Mouse (Mus musculus): ENCODE measurements around the gene Tspan3.

The Tspan3 gene

DNA sequence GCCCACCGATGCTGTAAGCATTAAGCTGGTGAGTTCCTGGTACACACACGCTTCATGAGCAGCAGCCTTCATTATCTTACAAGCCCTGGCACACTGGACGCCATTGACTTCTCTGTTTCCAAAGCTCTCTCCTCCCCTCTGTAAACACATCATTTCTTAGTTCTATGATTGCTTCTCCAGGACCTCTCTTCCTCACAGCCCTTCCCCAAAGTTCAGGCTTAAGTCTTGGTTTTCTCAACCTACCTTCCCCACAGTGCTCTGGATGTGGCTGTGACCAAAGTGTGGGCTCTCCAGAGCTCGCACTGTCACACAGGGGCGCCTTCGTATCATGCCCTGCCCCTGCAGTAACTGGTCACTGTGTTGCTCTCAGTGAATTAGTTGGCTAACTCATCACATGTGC, at the start of gene Tspan3:
Tspan3 (minus strand) TSS at position 101 of the 400 bp plus-strand sequence.
- DNase-seq = no peak

GRCm38 (mm10) chr9:56213451-56214291, 48.4 kb upstream of the Tspan3 start:
- DNase-seq = peak; percentile 74

- no peak for DNase-seq
Observed at GRCm38 (mm10) chr9:56208817-56209216, 43.5 kb upstream of the Tspan3 start.

DNA sequence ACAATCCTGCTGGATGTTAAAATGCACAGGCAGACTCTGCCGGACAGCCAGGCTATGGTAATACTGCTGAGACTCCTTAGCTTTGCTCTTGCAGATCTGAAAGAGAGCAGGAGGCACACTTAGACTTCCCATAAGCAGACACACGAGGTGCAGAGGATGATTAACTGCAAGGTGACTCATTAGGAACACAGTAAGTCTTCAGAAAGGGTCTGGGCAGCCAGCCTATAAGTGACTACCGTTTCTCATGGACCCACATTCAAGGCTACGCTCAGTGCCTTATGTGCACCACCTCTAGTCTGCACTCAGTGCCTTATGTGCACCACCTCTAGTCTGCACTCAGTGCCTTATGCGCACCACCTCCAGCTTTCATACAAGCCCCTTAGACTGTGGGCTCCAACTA, 42.2 kb upstream of the Tspan3 start:
- no peak for DNase-seq

- no peak for DNase-seq
Observed at GRCm38 (mm10) chr9:56207083-56207482, 41.8 kb upstream of the Tspan3 start.

GRCm38 (mm10) chr9:56205336-56205735, 40.1 kb upstream of the Tspan3 start:
- DNase-seq = no peak

- no peak for DNase-seq
Observed at GRCm38 (mm10) chr9:56204316-56204715, 39.0 kb upstream of the Tspan3 start.

DNA sequence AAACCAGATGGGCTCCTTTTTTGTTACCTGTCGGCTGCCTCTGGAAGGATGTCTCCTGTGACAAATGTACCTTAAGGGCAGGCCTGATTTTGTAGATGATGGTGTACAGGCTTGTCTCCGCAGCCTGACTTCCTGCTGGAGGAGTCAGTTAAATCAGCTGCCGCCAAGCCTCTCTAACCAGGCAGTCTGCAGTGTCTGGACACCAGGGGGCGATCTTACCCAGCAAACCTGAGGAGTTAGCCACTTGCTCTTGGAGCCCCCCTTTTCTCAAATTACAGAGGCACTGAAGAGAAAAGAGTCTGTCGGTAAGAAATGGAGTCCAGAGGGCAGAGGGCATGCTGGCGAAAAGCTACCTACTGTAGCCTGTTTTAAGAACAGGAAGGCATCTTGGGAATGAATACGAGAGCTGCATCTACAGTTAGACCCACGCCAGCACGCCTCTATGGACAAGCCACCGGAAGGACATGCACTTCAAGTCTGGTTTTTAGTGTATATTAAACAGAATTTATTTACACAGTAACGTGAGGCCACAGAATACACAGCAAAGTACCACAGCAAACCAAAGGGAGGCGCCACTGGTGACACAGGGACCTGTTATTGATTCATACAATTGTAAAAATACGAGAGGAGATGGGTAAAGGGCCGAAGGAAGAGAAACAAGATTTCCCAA, 35.5 kb upstream of the Tspan3 start:
- peak; percentile 91 for DNase-seq

- DNase-seq = no peak
Observed at GRCm38 (mm10) chr9:56200200-56200599, 34.9 kb upstream of the Tspan3 start.

GRCm38 (mm10) chr9:56196921-56197320, 31.6 kb upstream of the Tspan3 start:
- no peak for DNase-seq

DNA sequence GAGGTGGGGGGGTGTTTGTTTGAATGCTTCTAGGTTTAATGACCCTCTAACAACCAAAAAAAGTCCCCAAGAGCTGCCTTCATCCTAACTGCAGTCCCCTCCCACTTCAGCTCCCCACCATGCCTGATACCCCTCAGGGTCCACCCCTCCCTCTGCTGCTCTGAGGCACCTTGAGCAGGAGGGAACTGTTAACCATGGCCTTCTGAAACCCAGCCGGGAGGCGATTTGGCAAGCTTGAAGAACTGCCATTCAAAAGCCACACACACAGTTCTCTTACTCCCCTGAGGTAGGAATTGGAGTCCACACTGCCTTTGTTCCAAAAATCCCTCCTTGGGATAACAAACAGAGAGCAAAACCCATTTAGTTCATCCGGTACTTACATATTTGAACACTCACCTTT, 29.9 kb upstream of the Tspan3 start:
- DNase-seq = no peak

DNA sequence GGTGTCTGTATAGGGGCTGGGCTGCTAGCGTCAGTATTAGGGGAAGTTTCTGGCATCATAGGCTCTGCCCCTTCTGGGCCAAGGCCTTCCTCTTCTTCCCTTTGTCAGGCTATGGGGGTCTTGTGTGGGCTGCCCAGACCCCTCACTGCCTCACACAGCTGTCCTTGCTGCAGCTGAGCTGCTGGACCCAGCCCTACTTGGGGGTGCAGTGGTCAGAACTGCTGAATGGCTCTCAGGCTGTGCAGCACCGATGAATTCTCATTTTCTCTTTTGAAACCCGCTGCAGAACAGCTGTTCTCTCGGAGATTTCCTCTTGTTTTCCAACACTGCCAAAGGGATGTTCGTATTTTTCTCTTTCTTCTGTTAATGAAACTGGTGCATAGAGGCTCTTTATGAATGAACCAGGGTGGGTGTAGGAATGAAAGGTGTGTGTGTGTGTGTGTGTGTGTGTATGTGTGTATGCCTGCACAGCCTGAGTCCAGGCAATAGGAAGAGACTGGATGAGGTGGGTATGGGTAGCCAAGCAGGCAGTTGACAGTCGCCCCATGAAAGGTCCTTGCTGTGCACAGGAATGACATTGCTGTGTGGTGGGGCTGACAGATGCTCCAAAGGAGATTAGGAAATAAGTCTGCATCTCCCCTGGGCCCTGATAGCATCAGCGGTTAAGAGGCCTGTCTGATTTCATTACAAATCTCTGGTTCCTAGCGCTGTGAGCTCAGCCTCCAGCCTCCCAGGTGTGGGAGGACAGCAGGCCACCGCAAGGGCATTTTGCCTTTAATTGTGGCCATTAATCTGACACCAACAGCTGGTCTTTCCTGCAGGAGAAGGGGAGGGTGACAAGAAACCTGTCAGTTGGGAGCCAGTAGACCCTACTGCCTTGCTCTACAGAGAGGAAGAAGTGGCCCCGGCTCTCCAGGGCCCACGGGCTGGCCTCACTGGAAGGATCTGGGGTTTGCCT, 26.5 kb upstream of the Tspan3 start:
- no peak for DNase-seq

DNA sequence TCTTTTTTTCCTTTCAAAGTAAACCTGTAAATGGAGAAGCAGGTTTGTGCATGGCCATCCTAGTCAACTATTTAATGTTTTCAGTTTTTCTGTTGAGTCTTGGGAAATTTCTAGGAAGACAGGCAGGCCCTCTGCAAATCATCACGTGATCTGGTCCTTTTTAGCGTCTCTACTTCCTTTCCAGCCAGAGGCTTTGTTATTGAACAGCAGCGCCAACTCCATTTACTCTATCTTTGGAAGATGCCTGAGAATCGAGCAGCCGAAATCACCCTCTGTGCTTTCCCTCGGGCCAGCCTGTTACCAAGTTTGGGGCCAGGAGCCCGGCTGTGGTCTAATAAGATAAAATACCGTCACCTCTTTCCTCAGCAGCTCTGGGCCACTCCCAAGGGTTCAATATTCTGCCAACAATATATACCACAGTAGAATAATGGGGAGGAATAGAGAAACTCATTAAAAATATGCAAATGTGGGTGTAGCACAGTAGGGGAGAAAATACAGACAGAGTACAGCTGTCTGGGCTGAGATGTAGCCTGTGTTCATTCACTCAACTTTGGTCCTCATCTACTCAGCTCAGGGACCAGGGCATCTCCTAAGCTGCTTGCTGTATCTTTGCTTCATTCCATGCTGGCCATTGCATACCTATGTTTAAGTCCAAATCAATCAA, 15.0 kb upstream of the Tspan3 start:
- no peak for DNase-seq

DNA sequence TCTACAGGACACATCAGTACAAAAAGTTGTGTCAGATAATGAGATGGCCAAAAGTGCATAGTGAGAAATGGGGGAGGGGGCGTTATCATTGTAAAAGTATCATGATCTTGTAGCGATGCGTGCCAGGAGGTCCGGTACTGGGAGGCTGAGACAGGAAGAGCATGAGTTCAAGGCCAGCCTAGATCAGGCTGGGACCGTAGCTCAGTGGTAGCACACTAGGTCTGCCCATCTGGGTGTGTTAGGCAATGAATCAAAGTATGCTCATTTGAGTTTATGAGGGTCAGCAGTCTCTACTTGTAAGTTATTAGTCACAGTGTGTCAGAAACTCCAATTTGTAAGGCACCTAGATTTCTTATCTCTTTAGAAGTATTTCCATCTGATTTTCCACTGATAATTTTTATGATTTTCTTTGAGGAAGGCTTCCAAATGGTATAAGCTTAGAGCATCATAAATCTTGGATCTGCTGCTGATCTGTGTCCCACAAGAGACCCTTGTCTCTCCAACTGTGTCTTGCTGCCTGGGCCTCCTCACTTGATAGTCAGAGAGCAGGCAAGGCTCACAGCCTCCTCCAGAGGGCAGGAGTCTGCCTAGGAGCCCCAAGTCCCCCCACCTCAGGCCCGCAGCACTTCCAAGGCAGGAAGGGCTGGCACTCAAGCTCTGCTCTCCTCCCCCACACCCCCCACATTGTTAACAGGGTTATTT, 14.3 kb upstream of the Tspan3 start:
- DNase-seq = peak; percentile 56

GRCm38 (mm10) chr9:56177354-56177753, 12.1 kb upstream of the Tspan3 start:
- DNase-seq = no peak

DNA sequence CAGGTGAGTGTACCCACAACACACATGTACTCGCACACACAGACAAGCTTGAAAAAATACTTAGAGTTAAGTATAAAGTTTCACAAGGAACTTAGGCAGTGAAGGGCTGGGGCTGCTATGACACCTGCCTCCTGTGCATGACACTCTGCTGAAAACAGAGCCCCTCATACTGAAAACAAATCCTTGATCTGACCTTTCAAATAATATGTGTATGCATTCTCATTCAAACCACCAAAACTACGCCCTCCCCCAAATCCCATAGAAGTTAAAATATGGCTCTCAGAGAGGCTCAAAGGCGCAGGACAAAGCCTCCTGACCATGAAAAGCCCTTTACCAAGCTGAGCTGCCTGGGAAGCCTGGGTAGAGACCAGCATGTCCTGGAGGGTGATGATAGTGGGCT, 10.0 kb upstream of the Tspan3 start:
- no peak for DNase-seq

DNA sequence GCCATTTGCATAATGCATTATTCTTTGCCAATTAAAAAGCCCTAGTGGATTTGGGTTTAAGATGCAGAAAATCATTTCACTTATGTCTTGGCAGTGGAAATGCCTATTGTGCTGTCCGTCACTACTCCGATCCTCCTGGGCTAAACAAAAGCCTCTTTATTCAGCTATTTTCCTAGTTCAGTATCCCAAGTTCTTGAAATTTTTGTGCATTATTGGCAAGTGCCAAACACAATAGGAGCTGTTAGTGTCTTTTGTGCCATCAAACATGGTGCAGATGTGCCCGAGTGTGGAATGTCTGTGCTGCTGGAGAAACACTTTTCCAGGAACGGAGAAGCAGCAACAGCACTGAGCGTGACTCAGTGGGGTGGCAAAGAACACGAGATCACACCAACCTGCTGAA, 2.4 kb upstream of the Tspan3 start:
- DNase-seq = no peak

- DNase-seq = peak; percentile 23
Observed at GRCm38 (mm10) chr9:56166161-56166560, 884 bp upstream of the Tspan3 start.

GRCm38 (mm10) chr9:56160341-56161141, 4.7 kb downstream of the Tspan3 start:
- DNase-seq = peak; percentile 97

DNA sequence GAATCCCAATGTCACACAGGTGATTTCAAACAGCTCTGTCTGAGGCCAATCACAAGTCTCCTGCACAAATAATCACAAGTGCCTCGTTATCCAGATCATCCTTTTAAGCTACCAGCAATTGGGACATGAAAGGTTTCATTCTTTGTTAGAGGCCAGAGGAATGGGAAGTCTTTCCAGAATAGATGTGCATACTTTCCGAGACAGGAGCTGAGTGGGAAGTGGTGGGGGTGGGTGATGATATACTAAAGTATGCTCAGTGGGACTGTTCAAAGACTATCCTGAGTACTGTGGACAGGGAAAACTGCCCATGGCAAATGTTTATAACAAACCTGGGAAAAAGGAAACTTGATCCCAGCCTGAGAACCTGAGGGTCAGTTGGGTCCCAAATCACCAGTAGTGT, 5.8 kb downstream of the Tspan3 start:
- no peak for DNase-seq

GRCm38 (mm10) chr9:56158077-56158476, 7.2 kb downstream of the Tspan3 start:
- DNase-seq = no peak

All from embryo, embryonic 11 days (tissue).